ENCODE assay signal across 7 mouse cellular contexts in the genomic region with DNA sequence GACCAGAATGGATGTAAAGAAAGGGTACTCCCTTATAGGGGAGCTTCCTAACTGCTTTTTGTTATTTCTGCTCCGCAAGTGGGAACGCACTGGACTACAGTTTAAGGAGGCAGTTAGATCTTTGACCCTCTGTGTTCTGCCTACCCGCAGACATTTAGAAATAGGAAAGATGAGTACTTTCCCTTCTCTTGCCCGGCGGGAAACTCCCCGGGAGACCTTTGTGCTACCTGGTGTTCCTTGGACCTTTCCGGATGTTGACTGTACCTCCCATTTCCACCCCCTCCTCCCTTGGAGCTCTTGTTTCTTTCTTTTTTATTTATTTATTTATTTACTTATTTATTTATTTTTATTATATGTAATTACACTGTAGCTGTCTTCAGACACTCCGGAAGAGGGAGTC. TPM values are rescaled to one million over a fixed set of nuclear protein-coding genes. Genes with fewer than 3 reads are reported as not detected.
A peak's percentile ranks its signal among the peaks of the same experiment; 100 is the strongest.
DNase-seq lines count a peak whose midpoint lies in the region; ATAC-seq and TF ChIP-seq lines count a peak whose summit lies in the region.

No protein-coding gene starts in this region.

- no peak for DNase-seq in testis, postnatal 10 days (ENCODE audit: low spot score)
- DNase-seq in liver, embryonic 11.5 days (ENCODE audit: low spot score), result no peak
- no peak for DNase-seq in urinary bladder, postnatal 10 days (ENCODE audit: low spot score)
- DNase-seq in gastrocnemius, postnatal 4 days (ENCODE audit: low spot score in 2 of 2), result no peak
- DNase-seq in gastrocnemius, adult 8-10 months (ENCODE audit: low spot score in 2 of 2), result no peak

- no peak for TF ChIP-seq POLR2A in testis, adult 2 months (IDR thresholded peaks at IDR 0.05; ENCODE audit: control insufficient read depth, low read depth, low read length)

- H3K27ac ChIP-seq in testis, adult 2 months (ENCODE audit: control insufficient read depth, insufficient read depth, low read depth, low read length), result peak overlapping the region; percentile 84
- no peak overlapping the region for H3K27ac ChIP-seq in hindbrain, embryonic 12.5 days
- no peak overlapping the region for H3K27ac ChIP-seq in liver, embryonic 11.5 days (ENCODE audit: low read depth, low read length)

- H3K4me1 ChIP-seq in testis, adult 2 months (ENCODE audit: control insufficient read depth, insufficient read depth, low read length), result peaks cover 4% of the 10 kb centered on the region
- peaks cover 23% of the 10 kb centered on the region for H3K4me1 ChIP-seq in hindbrain, embryonic 12.5 days
- H3K4me1 ChIP-seq in liver, embryonic 11.5 days (replicated peaks; ENCODE audit: control insufficient read depth, insufficient read depth, low read length), result peaks cover 8% of the 10 kb centered on the region; the same call in 1 of the 2 replicates

- peak overlapping the region; percentile 86 for H3K4me3 ChIP-seq in testis, adult 2 months (ENCODE audit: control insufficient read depth, low read depth, low read length)
- peak overlapping the region; percentile 82 for H3K4me3 ChIP-seq in hindbrain, embryonic 12.5 days
- H3K4me3 ChIP-seq in liver, embryonic 11.5 days (ENCODE audit: low read depth, low read length), result peak overlapping the region; percentile 77

- no peak for TF ChIP-seq CTCF in testis, adult 2 months (IDR thresholded peaks at IDR 0.05; ENCODE audit: control insufficient read depth, insufficient read depth, insufficient replicate concordance, low read depth, low read length)

- no peaks in the 10 kb centered on the region for H3K9me3 ChIP-seq in hindbrain, embryonic 12.5 days (replicated peaks)
- H3K9me3 ChIP-seq in liver, embryonic 11.5 days (ENCODE audit: control insufficient read depth, low read length), result no peaks in the 10 kb centered on the region

- peak overlapping the region; percentile 98 for H3K4me2 ChIP-seq in hindbrain, embryonic 12.5 days (replicated peaks)
- peak overlapping the region; percentile 95 for H3K4me2 ChIP-seq in liver, embryonic 11.5 days

- WGBS in hindbrain, embryonic 12.5 days, result 9% methylated on average over 8 of the region's 8 CpGs
- WGBS in liver, embryonic 11.5 days, result 12% methylated on average over 8 of the region's 8 CpGs

- H3K36me3 ChIP-seq in testis, adult 2 months (ENCODE audit: control insufficient read depth, insufficient read depth, low read length), result no peaks in the 10 kb centered on the region
- no peaks in the 10 kb centered on the region for H3K36me3 ChIP-seq in hindbrain, embryonic 12.5 days
- no peaks in the 10 kb centered on the region for H3K36me3 ChIP-seq in liver, embryonic 11.5 days (ENCODE audit: control insufficient read depth, insufficient read depth, low read length)

- no peaks in the 10 kb centered on the region for H3K27me3 ChIP-seq in testis, adult 2 months (ENCODE audit: control insufficient read depth, insufficient read depth, low read length)
- peaks cover 84% of the 10 kb centered on the region for H3K27me3 ChIP-seq in hindbrain, embryonic 12.5 days
- H3K27me3 ChIP-seq in liver, embryonic 11.5 days (replicated peaks; ENCODE audit: control insufficient read depth, insufficient read depth, low read length), result peaks cover 73% of the 10 kb centered on the region

- no peak for ATAC-seq in hindbrain, embryonic 12.5 days (ENCODE audit: low FRiP score)
- no peak for ATAC-seq in liver, embryonic 11.5 days (replicated peaks; ENCODE audit: low FRiP score)

- H3K9ac ChIP-seq in hindbrain, embryonic 12.5 days, result peak overlapping the region; percentile 84; the same call in 1 of the 2 replicates
- peak overlapping the region; percentile 71 for H3K9ac ChIP-seq in liver, embryonic 11.5 days (ENCODE audit: low read depth, low read length)

RNA-seq across cellular contexts. Expression of gene Tmem8, which starts 1.0 kb away (rescaled TPM):
- polyA plus RNA-seq in testis, adult 2 months (2012; rRNA removed), result 361 and 374 TPM in 2 replicates
- polyA plus RNA-seq in hindbrain, embryonic 12.5 days (2016; fragmentation: Nextera tagmentation; extraction: Ambion mirVana), result 2.9 and 3.0 TPM in 2 replicates
- 1.6 and 2.1 TPM in 2 replicates for polyA plus RNA-seq in liver, embryonic 11.5 days (2014; fragmentation: Nextera tagmentation; extraction: Ambion mirVana)
- 1 to 10 TPM; 3.0 to 4.5 TPM for total RNA-seq in gastrocnemius, postnatal 4 days (2021)
- total RNA-seq in gastrocnemius, adult 8-10 months (2022), result 1 to 10 TPM; 2.6 to 4.1 (median 3.4) TPM

RNA-seq across cellular contexts. Expression of gene Mrpl28, which starts 9.2 kb away (rescaled TPM):
- 30.4 and 36.5 TPM in 2 replicates for polyA plus RNA-seq in testis, adult 2 months (2012; rRNA removed)
- polyA plus RNA-seq in hindbrain, embryonic 12.5 days (2016; fragmentation: Nextera tagmentation; extraction: Ambion mirVana), result 171 and 184 TPM in 2 replicates
- 253 TPM in 2 replicates for polyA plus RNA-seq in liver, embryonic 11.5 days (2014; fragmentation: Nextera tagmentation; extraction: Ambion mirVana)
- 10 to 100 TPM; 62.3 to 63.3 TPM for total RNA-seq in gastrocnemius, postnatal 4 days (2021)
- total RNA-seq in gastrocnemius, adult 8-10 months (2022), result 10 to 100 TPM; 62.7 to 72.1 (median 67.6) TPM

RNA-seq across cellular contexts. Expression of gene Nme4, which starts 18.7 kb away (rescaled TPM):
- 5.3 and 5.4 TPM in 2 replicates for polyA plus RNA-seq in testis, adult 2 months (2012; rRNA removed)
- 50.4 and 52.9 TPM in 2 replicates for polyA plus RNA-seq in hindbrain, embryonic 12.5 days (2016; fragmentation: Nextera tagmentation; extraction: Ambion mirVana)
- polyA plus RNA-seq in liver, embryonic 11.5 days (2014; fragmentation: Nextera tagmentation; extraction: Ambion mirVana), result 111 and 120 TPM in 2 replicates
- total RNA-seq in gastrocnemius, postnatal 4 days (2021), result 10 to 100 TPM; 13.5 to 18.3 TPM
- total RNA-seq in gastrocnemius, adult 8-10 months (2022), result 1 to 10 TPM; 1.9 to 4.0 (median 2.8) TPM

RNA-seq across cellular contexts. Expression of gene Decr2, which starts 23.9 kb away (rescaled TPM):
- polyA plus RNA-seq in testis, adult 2 months (2012; rRNA removed), result 9.8 and 12.0 TPM in 2 replicates
- polyA plus RNA-seq in hindbrain, embryonic 12.5 days (2016; fragmentation: Nextera tagmentation; extraction: Ambion mirVana), result 33.1 and 33.8 TPM in 2 replicates
- 18.2 and 20.1 TPM in 2 replicates for polyA plus RNA-seq in liver, embryonic 11.5 days (2014; fragmentation: Nextera tagmentation; extraction: Ambion mirVana)
- total RNA-seq in gastrocnemius, postnatal 4 days (2021), result 10 to 100 TPM in 1 of 2 experiments, 1 to 10 TPM in 1; 9.2 to 12.9 TPM
- total RNA-seq in gastrocnemius, adult 8-10 months (2022), result 1 to 10 TPM; 2.8 to 4.2 (median 2.8) TPM

RNA-seq across cellular contexts. Expression of gene Axin1, which starts 24.4 kb away (rescaled TPM):
- 14.4 and 15.0 TPM in 2 replicates for polyA plus RNA-seq in testis, adult 2 months (2012; rRNA removed)
- polyA plus RNA-seq in hindbrain, embryonic 12.5 days (2016; fragmentation: Nextera tagmentation; extraction: Ambion mirVana), result 17.7 and 19.4 TPM in 2 replicates
- 12.8 and 13.1 TPM in 2 replicates for polyA plus RNA-seq in liver, embryonic 11.5 days (2014; fragmentation: Nextera tagmentation; extraction: Ambion mirVana)
- total RNA-seq in gastrocnemius, postnatal 4 days (2021), result 10 to 100 TPM; 28.5 to 29.5 TPM
- total RNA-seq in gastrocnemius, adult 8-10 months (2022), result 10 to 100 TPM; 15.4 to 19.8 (median 17.7) TPM

Comparison
In these comparisons a context has a peak if more than half of its experiments do, and no peak if none do; other contexts are left out.
1. RNA of gene Tmem8, which starts 1.0 kb away (polyA plus RNA-seq): 361 to 374 TPM in testis, adult 2 months; 2.9 to 3.0 TPM in hindbrain, embryonic 12.5 days and 1.6 to 2.1 TPM in liver, embryonic 11.5 days; every median in the first group is over 10 times any median in the second.
2. Peak in every context shown above with its lines, with median percentiles within 50 percentile points of each other: H3K4me3 ChIP-seq.